Mouse (Mus musculus) kidney, postnatal 0 days (tissue): ENCODE measurements around the gene Mtmr3. TPM values are rescaled to one million over a fixed set of nuclear protein-coding genes. Genes with fewer than 3 reads are reported as not detected.

ENCODE experiments used
- ATAC-seq: fragments of 200-750 bp; cut with Nextera tagmentation; replicated peaks from 2 replicates; pipeline ENCODE4 v1.8.0; 2017; ENCODE audit warnings: low read depth, moderate number of reproducible peaks, moderate TSS enrichment, moderate library complexity; ENCODE audit not compliant: low FRiP score
- DNase-seq: peaks from one replicate; pipeline ENCODE4 v3.0.0-alpha.2; 2016; ENCODE audit warnings: low spot score
- H3K27ac ChIP-seq: fragments of 300-500 bp; sonication (generic); 2 replicates; pipeline ENCODE4 v1.5.1; 2014; ENCODE audit warnings: mild to moderate bottlenecking
- H3K27me3 ChIP-seq: fragments of 300-500 bp; sonication (generic); 2 replicates; pipeline ENCODE4 v1.6.1; 2014; ENCODE audit warnings: low read length, mixed read lengths; ENCODE audit not compliant: insufficient read depth
- H3K36me3 ChIP-seq: fragments of 300-500 bp; sonication (generic); 2 replicates; pipeline ENCODE4 v1.6.1; 2014; ENCODE audit warnings: low read length, mixed read lengths; ENCODE audit not compliant: insufficient read depth
- H3K4me1 ChIP-seq: fragments of 300-500 bp; sonication (generic); replicated peaks from 2 replicates; pipeline ENCODE4 v1.6.1; 2014; ENCODE audit warnings: antibody characterized with exemption, low read length, mixed read lengths; ENCODE audit not compliant: insufficient read depth
- H3K4me2 ChIP-seq: fragments of 300-500 bp; sonication (generic); 2 replicates; pipeline ENCODE4 v1.6.1; 2014; ENCODE audit warnings: mild to moderate bottlenecking, low read length, moderate library complexity, mixed read lengths
- H3K4me3 ChIP-seq: fragments of 300-500 bp; sonication (generic); replicated peaks from 2 replicates; pipeline ENCODE4 v1.5.1; 2014; ENCODE audit warnings: low read depth, low read length
- H3K9ac ChIP-seq: fragments of 300-500 bp; sonication (generic); 2 replicates; pipeline ENCODE4 v1.6.1; 2014; ENCODE audit warnings: low read depth, low read length
- H3K9me3 ChIP-seq: fragments of 300-500 bp; sonication (generic); replicated peaks from 2 replicates; pipeline ENCODE4 v1.6.1; 2016; ENCODE audit warnings: low read length, inconsistent platforms, mixed read lengths
- CTCF ChIP-seq: IDR thresholded peaks from 2 replicates; pipeline ENCODE4 v1.5.1; 2016; ENCODE audit warnings: antibody characterized with exemption, low read depth, mild to moderate bottlenecking, moderate library complexity
- WGBS: fragments of 180-500 bp; shearing (Covaris S2); extraction: QIAGEN DNeasy Blood & Tissue Kit; methylation state at CpG from one replicate; pipeline ENCODE4 v1.1.7; 2014; 5-methylcytosine and 5-hydroxymethylcytosine counted together
- polyA plus RNA-seq: library from polyadenylated mRNA; unstranded; fragments of >200 nt; fragmentation: Nextera tagmentation; extraction: Ambion mirVana; gene quantifications from 2 replicates; pipeline ENCODE4 v1.2.1, GENCODE M21; 2015

The Mtmr3 gene
- polyA plus RNA-seq, 1 experiment from 2014 or later = 19.6 TPM

DNA sequence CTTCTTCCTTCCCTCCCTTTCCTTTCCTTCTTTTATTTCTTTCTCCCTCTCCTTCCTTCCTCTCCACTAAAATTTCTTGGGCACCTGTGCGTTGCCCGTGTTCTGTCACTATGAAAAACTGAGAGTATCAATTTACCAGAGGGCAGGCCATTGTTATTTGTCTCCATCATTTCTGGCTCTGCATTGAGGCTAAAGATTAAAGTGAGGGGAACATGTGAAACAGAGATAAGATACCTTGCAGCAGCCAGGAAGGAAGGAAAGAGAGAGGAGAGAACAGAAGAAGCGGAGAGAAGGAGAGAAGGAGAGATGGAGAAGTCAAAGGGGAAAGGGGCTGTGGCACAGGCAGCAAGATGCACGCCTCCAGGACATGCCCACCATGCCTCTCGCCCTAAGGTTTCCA is 39.7 kb upstream of the Mtmr3 start:
- Histone ChIP-seq H3K4me1 (0 out of 2 replicates have a peak, but pooled peaks cover 6% of the 10 kb centered on the region), H3K27me3 (no peaks in the 10 kb centered on the region), H3K9ac (no peak overlapping the region), H3K36me3 (no peaks in the 10 kb centered on the region), H3K9me3 (no peaks in the 10 kb centered on the region), H3K27ac (no peak overlapping the region), H3K4me2 (no peak overlapping the region), H3K4me3 (no peak overlapping the region)
- no peak for DNase-seq
- ATAC-seq = no peak
- 36% methylated on average over 5 of the region's 5 CpGs for WGBS
- TF ChIP-seq CTCF = no peak

DNA sequence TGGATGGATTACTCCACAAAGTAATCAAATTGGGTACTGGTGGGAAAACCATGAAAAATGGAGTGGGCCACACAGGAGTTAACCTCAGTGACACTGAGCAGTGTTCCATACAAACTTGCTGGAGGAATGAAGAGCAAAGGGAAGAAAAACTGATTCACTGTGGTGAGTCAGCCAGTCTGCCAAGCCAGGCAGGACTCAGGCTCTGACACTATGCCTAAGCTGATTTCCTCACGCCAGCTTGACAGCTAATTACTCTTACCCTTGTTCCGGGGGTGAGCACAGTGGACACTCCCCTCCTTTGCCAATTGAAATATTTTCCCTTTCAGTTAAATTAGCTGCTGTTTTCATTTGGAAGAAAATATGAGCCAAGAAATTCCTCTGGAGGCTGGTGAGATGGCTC is 38.8 kb upstream of the Mtmr3 start:
- Histone ChIP-seq H3K27ac (no peak overlapping the region), H3K4me1 (0 out of 2 replicates have a peak, but pooled peaks cover 3% of the 10 kb centered on the region), H3K9ac (no peak overlapping the region), H3K4me3 (no peak overlapping the region), H3K4me2 (no peak overlapping the region), H3K9me3 (no peaks in the 10 kb centered on the region), H3K27me3 (no peaks in the 10 kb centered on the region), H3K36me3 (no peaks in the 10 kb centered on the region)
- ATAC-seq (no peak), DNase-seq (no peak)
- TF ChIP-seq CTCF = no peak
- 21% methylated on average over 2 of the region's 2 CpGs for WGBS

DNA sequence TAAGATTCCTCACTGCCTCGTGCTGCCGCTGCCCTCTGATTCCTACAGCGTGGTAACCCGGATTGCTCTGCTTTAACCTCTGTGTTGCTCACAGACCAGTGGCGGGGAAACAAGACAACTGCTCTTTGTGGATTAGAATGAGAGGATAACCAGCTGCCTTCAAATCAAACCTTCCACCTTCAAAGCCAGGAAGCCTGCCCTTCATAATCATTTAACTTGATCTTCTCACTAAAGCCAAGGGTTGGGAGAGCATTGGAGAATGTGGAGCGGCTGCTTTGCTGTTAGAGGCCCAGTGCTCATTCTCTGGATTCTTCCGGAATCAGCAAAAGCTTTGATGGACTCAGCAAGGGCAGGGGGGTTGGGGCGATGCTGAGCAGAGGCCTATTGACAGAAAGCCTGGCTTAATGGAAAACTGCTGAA is 35.2 kb upstream of the Mtmr3 start:
- H3K36me3 ChIP-seq = no peaks in the 10 kb centered on the region
- H3K27ac ChIP-seq = peak overlapping the region; percentile 25
- no peak overlapping the region for H3K4me2 ChIP-seq
- WGBS = 24% methylated on average over 8 of the region's 8 CpGs
- H3K4me3 ChIP-seq = no peak overlapping the region
- no peaks in the 10 kb centered on the region for H3K4me1 ChIP-seq
- H3K27me3 ChIP-seq = no peaks in the 10 kb centered on the region
- no peak overlapping the region for H3K9ac ChIP-seq
- H3K9me3 ChIP-seq = no peaks in the 10 kb centered on the region
- DNase-seq (peak; percentile 28), ATAC-seq (no peak)
- no peak for TF ChIP-seq CTCF

DNA sequence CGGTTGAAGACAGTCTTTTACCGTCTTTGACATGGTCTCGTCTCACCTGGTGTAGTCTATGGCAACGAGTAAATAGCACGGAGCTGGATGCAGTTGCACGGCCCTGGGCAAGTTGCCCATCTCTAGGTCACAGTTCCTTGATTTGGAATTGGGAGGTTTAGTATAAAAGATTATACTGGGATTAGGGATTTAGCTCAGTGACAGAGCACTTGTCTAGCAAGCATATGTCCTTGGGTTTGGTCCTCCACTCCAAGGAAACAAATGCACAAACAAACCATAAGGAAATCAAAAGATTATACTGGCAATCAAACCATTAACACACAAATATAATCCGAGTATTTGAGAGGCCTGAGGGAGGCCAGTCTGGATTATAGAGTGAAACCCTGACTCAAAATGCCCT is 33.0 kb upstream of the Mtmr3 start:
- H3K9ac ChIP-seq = no peak overlapping the region
- ATAC-seq = no peak
- no peak for DNase-seq
- H3K9me3 ChIP-seq = no peaks in the 10 kb centered on the region
- 63% methylated on average over 7 of the region's 7 CpGs for WGBS
- H3K4me3 ChIP-seq = no peak overlapping the region
- H3K27ac ChIP-seq = no peak overlapping the region
- no peaks in the 10 kb centered on the region for H3K4me1 ChIP-seq
- H3K4me2 ChIP-seq = no peak overlapping the region
- TF ChIP-seq CTCF = no peak
- H3K36me3 ChIP-seq = no peaks in the 10 kb centered on the region
- no peaks in the 10 kb centered on the region for H3K27me3 ChIP-seq

DNA sequence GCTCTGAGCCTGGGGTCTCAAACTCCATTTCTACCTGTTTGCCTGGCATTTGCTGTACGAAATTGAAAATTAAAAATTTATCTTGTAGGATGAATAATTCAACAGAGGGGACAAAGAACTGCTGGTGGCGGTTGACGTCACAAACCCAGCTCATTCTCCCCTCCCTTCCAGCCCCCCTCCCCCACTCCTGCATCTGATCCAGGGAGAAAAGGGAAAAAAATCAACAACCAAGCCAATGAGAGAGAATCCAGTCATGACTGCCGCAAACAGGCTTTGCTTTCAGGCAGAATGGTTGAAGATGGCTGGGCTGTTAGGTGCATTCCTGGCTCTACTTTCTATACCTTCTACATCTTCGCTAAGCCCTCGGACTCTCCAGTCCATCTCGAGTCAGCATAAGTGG is 31.3 kb upstream of the Mtmr3 start:
- no peak for ATAC-seq
- H3K9ac ChIP-seq = no peak overlapping the region
- TF ChIP-seq CTCF = no peak

DNA sequence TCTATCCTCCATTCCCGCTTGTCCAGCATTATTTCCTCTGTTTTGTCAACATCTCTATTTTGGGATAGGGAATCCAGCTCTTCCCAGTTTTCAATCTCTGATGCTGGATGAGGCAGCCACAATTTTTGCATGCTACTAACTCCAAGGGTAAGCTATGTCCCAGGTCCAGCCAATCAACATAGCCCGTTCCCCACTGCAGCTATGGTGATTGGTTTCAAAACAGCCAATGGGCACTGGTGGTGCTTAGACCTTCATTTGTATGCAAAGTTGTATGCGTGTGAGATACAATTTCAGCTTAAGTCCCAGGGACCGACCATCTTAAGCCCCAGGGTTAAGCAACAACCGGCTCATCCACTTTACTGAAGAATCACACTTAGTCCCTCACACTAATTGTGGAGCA is 28.3 kb upstream of the Mtmr3 start:
- H3K36me3 ChIP-seq = no peaks in the 10 kb centered on the region
- no peak for TF ChIP-seq CTCF
- H3K27me3 ChIP-seq = no peaks in the 10 kb centered on the region
- no peak overlapping the region for H3K9ac ChIP-seq
- DNase-seq (no peak), ATAC-seq (no peak)
- WGBS = 66% methylated on average over 5 of the region's 5 CpGs
- no peak overlapping the region for H3K4me2 ChIP-seq
- no peak overlapping the region for H3K27ac ChIP-seq
- H3K9me3 ChIP-seq = no peaks in the 10 kb centered on the region
- no peak overlapping the region for H3K4me3 ChIP-seq
- no peaks in the 10 kb centered on the region for H3K4me1 ChIP-seq

More for the DNA sequence above, 31.3 kb upstream of the Mtmr3 start:
- H3K4me2 ChIP-seq = no peak overlapping the region
- H3K36me3 ChIP-seq = no peaks in the 10 kb centered on the region
- no peaks in the 10 kb centered on the region for H3K9me3 ChIP-seq
- no peak overlapping the region for H3K27ac ChIP-seq
- no peaks in the 10 kb centered on the region for H3K4me1 ChIP-seq
- 74% methylated on average over 7 of the region's 7 CpGs for WGBS
- DNase-seq = no peak
- H3K27me3 ChIP-seq = no peaks in the 10 kb centered on the region
- H3K4me3 ChIP-seq = no peak overlapping the region

DNA sequence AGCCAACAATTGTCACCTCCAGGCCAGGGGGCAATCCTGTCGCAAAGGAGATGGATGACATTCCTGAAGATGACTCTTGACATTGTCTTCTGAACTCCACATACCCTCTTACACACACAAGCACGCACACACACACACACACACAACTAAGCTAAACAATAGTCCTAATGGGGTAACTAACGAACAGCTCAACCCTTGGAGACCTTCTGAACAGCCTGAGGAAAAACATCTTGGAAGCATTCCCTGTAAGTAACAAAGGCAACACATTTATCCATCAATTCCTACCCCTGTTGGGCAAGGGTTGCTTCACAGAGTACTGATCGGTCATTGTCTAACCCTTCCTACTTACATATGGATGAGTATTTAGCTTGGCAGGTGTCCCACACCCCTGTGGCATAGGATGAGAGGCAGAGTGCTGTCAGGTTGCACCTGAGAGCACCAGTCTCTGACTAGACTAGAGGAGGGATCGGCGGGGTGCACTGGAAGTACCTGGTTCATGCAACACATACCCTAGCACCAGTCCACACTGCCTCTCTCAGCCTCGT is 27.9 kb upstream of the Mtmr3 start:
- Histone ChIP-seq H3K36me3 (no peaks in the 10 kb centered on the region), H3K27ac (no peak overlapping the region), H3K4me1 (no peaks in the 10 kb centered on the region), H3K4me2 (no peak overlapping the region), H3K27me3 (no peaks in the 10 kb centered on the region), H3K9ac (no peak overlapping the region), H3K9me3 (no peaks in the 10 kb centered on the region), H3K4me3 (no peak overlapping the region)
- ATAC-seq = no peak
- DNase-seq = no peak
- WGBS = 72% methylated on average over 7 of the region's 7 CpGs
- TF ChIP-seq CTCF = no peak
